Mouse (Mus musculus) C2C12 (cell line): ENCODE data around the gene Fntb. TPM values are rescaled to one million over a fixed set of nuclear protein-coding genes. Genes with fewer than 3 reads are reported as not detected.

ENCODE experiments used
- H3K27me3 ChIP-seq: one replicate; pipeline ENCODE4 v1.6.1; 2011; ENCODE audit not compliant: control insufficient read depth, insufficient read depth, insufficient read length
- H3K36me3 ChIP-seq: one replicate; pipeline ENCODE4 v1.6.1; 2011; ENCODE audit not compliant: control insufficient read depth, insufficient read depth
- H3K4me3 ChIP-seq: one replicate; pipeline ENCODE4 v1.5.1; 2011; ENCODE audit warnings: mild to moderate bottlenecking, control low read depth; ENCODE audit not compliant: poor library complexity, insufficient read depth, severe bottlenecking
- H3K79me2 ChIP-seq: one replicate; pipeline ENCODE4 v1.6.1; 2011; ENCODE audit not compliant: control insufficient read depth, insufficient read depth
- H3K79me3 ChIP-seq: one replicate; pipeline ENCODE4 v1.6.1; 2011; ENCODE audit warnings: low read depth, control low read depth
- H3ac ChIP-seq: one replicate; pipeline ENCODE3; 2011; ENCODE audit warnings: low read depth; ENCODE audit not compliant: control insufficient read depth, insufficient read length
- CEBPB ChIP-seq: IDR thresholded peaks from one replicate; pipeline ENCODE4 v1.6.1; 2011; ENCODE audit warnings: low read depth, mild to moderate bottlenecking, control low read depth, moderate library complexity
- CTCF ChIP-seq: IDR thresholded peaks from one replicate; pipeline ENCODE4 v1.5.1; 2011; ENCODE audit not compliant: control insufficient read depth, insufficient read depth, insufficient read length
- FOSL1 ChIP-seq: IDR thresholded peaks from one replicate; pipeline ENCODE4 v1.8.0; 2011; ENCODE audit warnings: mild to moderate bottlenecking, low read length; ENCODE audit not compliant: poor library complexity, insufficient read depth, severe bottlenecking
- MAX ChIP-seq: IDR thresholded peaks from one replicate; pipeline ENCODE4 v1.6.1; 2011; ENCODE audit warnings: mild to moderate bottlenecking, control low read depth
- MYOD1 ChIP-seq: IDR thresholded peaks from one replicate; pipeline ENCODE4 v1.6.1; 2011; ENCODE audit warnings: low read depth; ENCODE audit not compliant: control insufficient read depth, insufficient read length
- MYOG ChIP-seq: IDR thresholded peaks from one replicate; pipeline ENCODE4 v1.6.1; 2011; ENCODE audit not compliant: control insufficient read depth, insufficient read length; ENCODE audit errors: extremely low read depth
- USF1 ChIP-seq: IDR thresholded peaks from one replicate; pipeline ENCODE4 v1.6.1; 2011; ENCODE audit warnings: low read depth, mild to moderate bottlenecking, control low read depth, moderate library complexity
- long read RNA-seq, 2 experiments: library from polyadenylated mRNA; unstranded; transcript quantifications; one replicate each; pipeline ENCODE4 v2.0.0; 2019 to 2020
- polyA plus RNA-seq: library from polyadenylated mRNA; unstranded; fragments of >200 nt; fragmentation: generic; extraction: Trizol; gene quantifications from one replicate; pipeline ENCODE4 v1.2.1, GENCODE M21; 2012; ENCODE audit warnings: missing spikeins

Gene Fntb
- polyA plus RNA-seq: 19.6 TPM
- long read RNA-seq, experiment 1, partial matches to known transcripts: 0 of 5 reads
- long read RNA-seq, experiment 1, other reads (novel, unspliced or antisense): 2 of 5 reads
- long read RNA-seq, experiment 2, transcript Fntb-201 (12 exons, 2,613 nt): major isoform, 17 of 21 reads
- long read RNA-seq, experiment 2, partial matches to known transcripts: 0 of 21 reads
- long read RNA-seq, experiment 2, other reads (novel, unspliced or antisense): 4 of 21 reads

GRCm38 (mm10) chr12:76765354-76765851 lies at the start of gene Fntb, which contains the start of gene Churc1:
Fntb (plus strand) TSS chr12:76765589.
Churc1 (plus strand) TSS chr12:76765538.
- no peaks in the 10 kb centered on the region for H3K79me3 ChIP-seq
- H3K36me3 ChIP-seq: no peaks in the 10 kb centered on the region
- H3K4me3 ChIP-seq: peak within 1 kb of the TSS; percentile 41
- TF ChIP-seq MAX (no peak), CTCF (no peak), FOSL1 (no peak), MYOG (no peak), MYOD1 (no peak), USF1 (no peak), CEBPB (no peak)
- H3K79me2 ChIP-seq: peaks cover 6% of the 10 kb centered on the region
- H3K27me3 ChIP-seq: no peaks in the 10 kb centered on the region
- H3ac ChIP-seq: peak within 1 kb of the TSS; percentile 75

GRCm38 (mm10) chr12:76718384-76718783 lies 47.0 kb upstream of the Fntb start:
- Histone ChIP-seq H3K27me3 (peaks cover 5% of the 10 kb centered on the region), H3K79me3 (no peaks in the 10 kb centered on the region), H3K36me3 (no peaks in the 10 kb centered on the region), H3K4me3 (no peak overlapping the region), H3K79me2 (no peaks in the 10 kb centered on the region), H3ac (no peak overlapping the region)
- no peak for TF ChIP-seq USF1
- TF ChIP-seq MYOD1: no peak

GRCm38 (mm10) chr12:76720572-76720971 lies 44.8 kb upstream of the Fntb start:
- no peak for TF ChIP-seq USF1
- no peak for TF ChIP-seq MYOD1
- H3K79me3 ChIP-seq: no peaks in the 10 kb centered on the region
- H3K4me3 ChIP-seq: no peak overlapping the region
- H3ac ChIP-seq: no peak overlapping the region
- H3K79me2 ChIP-seq: no peaks in the 10 kb centered on the region
- no peaks in the 10 kb centered on the region for H3K36me3 ChIP-seq
- H3K27me3 ChIP-seq: peaks cover 5% of the 10 kb centered on the region

GRCm38 (mm10) chr12:76722026-76722425 lies 43.4 kb upstream of the Fntb start:
- Histone ChIP-seq H3K27me3 (peaks cover 5% of the 10 kb centered on the region), H3K36me3 (no peaks in the 10 kb centered on the region), H3K79me2 (no peaks in the 10 kb centered on the region), H3K79me3 (no peaks in the 10 kb centered on the region), H3ac (no peak overlapping the region), H3K4me3 (no peak overlapping the region)
- no peak for TF ChIP-seq CTCF
- no peak for TF ChIP-seq MAX
- no peak for TF ChIP-seq MYOD1
- TF ChIP-seq FOSL1: no peak
- no peak for TF ChIP-seq MYOG
- TF ChIP-seq CEBPB: no peak
- TF ChIP-seq USF1: no peak

- Histone ChIP-seq H3K36me3 (no peaks in the 10 kb centered on the region), H3K27me3 (peaks cover 10% of the 10 kb centered on the region), H3ac (no peak overlapping the region), H3K4me3 (no peak overlapping the region), H3K79me2 (no peaks in the 10 kb centered on the region), H3K79me3 (no peaks in the 10 kb centered on the region)
- TF ChIP-seq MYOD1 (no peak), CEBPB (no peak), MYOG (no peak), MAX (no peak), CTCF (no peak), FOSL1 (no peak), USF1 (no peak)
These were observed 37.4 kb upstream of the Fntb start for GRCm38 (mm10) chr12:76727955-76728354.

GRCm38 (mm10) chr12:76750866-76751459 lies 14.4 kb upstream of the Fntb start:
- TF ChIP-seq CEBPB: no peak
- no peak for TF ChIP-seq MYOD1
- TF ChIP-seq CTCF: no peak
- no peak for TF ChIP-seq MYOG
- TF ChIP-seq USF1: no peak
- TF ChIP-seq FOSL1: no peak
- TF ChIP-seq MAX: no peak
- Histone ChIP-seq H3ac (no peak overlapping the region), H3K79me3 (no peaks in the 10 kb centered on the region), H3K4me3 (no peak overlapping the region), H3K36me3 (no peaks in the 10 kb centered on the region), H3K79me2 (no peaks in the 10 kb centered on the region), H3K27me3 (peaks cover 5% of the 10 kb centered on the region)
